Comparison of ENCODE assay signal across 8 mouse cellular contexts in the genomic region with DNA sequence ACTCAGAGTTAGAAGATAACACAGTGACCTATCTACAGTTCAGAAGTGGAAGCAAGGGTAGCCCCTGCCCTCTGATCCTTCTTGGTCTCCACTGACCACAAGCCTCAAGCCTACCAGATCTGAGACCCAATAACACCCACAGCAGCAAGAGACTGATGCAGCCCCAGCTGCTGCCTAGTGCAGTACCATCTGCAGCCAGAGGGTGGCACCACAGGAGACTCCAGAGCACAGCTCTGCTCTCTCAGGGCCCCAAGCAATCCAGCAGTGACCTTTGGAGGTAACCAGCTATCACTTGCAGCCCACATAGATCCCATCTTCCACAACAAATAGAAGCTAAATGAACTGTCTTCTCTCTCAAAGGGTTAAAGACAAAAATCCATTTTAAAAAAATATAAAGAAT. TPM values are rescaled to one million over a fixed set of nuclear protein-coding genes. Genes with fewer than 3 reads are reported as not detected.
DNase-seq lines count a peak whose midpoint lies in the region; ATAC-seq and TF ChIP-seq lines count a peak whose summit lies in the region.

No protein-coding gene starts in this region.

- peak; percentile 76 for ATAC-seq in granulocyte monocyte progenitor cell, adult 5-6 weeks (replicated peaks; ENCODE audit: poor library complexity, severe bottlenecking)

- peak; percentile 70 for DNase-seq in A20 (ENCODE audit: low read depth, low spot score)
- DNase-seq in adrenal gland, adult 2 months: peak; percentile 85
- DNase-seq in embryo, embryonic 11 days: peak; percentile 72
- DNase-seq in kidney, postnatal 14 days: peak; percentile 74
- peak; percentile 58 to 73 for DNase-seq in lung, adult 18-20 months
- peak; percentile 8 to 23 for DNase-seq in thymus, adult 18-20 months

- no peak overlapping the region for H3K27ac ChIP-seq in olfactory bulb, adult 2 months (ENCODE audit: insufficient read depth, low read depth, low read length)

- no peaks in the 10 kb centered on the region for H3K4me1 ChIP-seq in olfactory bulb, adult 2 months (ENCODE audit: control insufficient read depth, insufficient read depth, low read length)

- TF ChIP-seq POLR2A in olfactory bulb, adult 2 months (IDR thresholded peaks at IDR 0.05; ENCODE audit: insufficient read depth, low read depth, low read length): no peak

- TF ChIP-seq CTCF in olfactory bulb, adult 2 months (IDR thresholded peaks at IDR 0.05; ENCODE audit: insufficient read depth, low read depth, low read length): peak; percentile 89

- H3K4me3 ChIP-seq in olfactory bulb, adult 2 months (ENCODE audit: insufficient read depth, low read depth, low read length): no peak overlapping the region

RNA-seq across cellular contexts. Expression of a gene that starts 8.3 kb away (rescaled TPM):
- total RNA-seq in adrenal gland, adult 2 months (2021): under 1 TPM in 1 of 2 experiments, not detected in 1; 0.26 TPM
- polyA plus RNA-seq in adrenal gland, adult 2 months (2012; rRNA removed): not detected in 2 replicates
- not detected in 2 replicates for total RNA-seq in granulocyte monocyte progenitor cell, adult 5-6 weeks (2014; fragmentation: Nextera tagmentation)
- total RNA-seq in granulocyte monocyte progenitor cell, adult 5-6 weeks (2017): not detected in 2 replicates
- not detected in 2 replicates for polyA plus RNA-seq in olfactory bulb, adult 2 months (2012; ENCODE audit: insufficient read depth, insufficient read length, low replicate concordance, missing spikeins)

Comparison
In these comparisons a context has a peak if more than half of its experiments do, and no peak if none do; other contexts are left out.
1. DNase-seq: peak in every context shown above with its lines; median percentile 85 in adrenal gland, adult 2 months; 74 in kidney, postnatal 14 days; 72 in embryo, embryonic 11 days; 70 in A20; 66 in lung, adult 18-20 months; 16 in thymus, adult 18-20 months.